Mouse (Mus musculus): ENCODE results near the gene Ank2. TPM values are rescaled to one million over a fixed set of nuclear protein-coding genes. Genes with fewer than 3 reads are reported as not detected.
"Not testable (repeated sequence)": the region's sequence is repeated elsewhere in the genome, so short reads cannot be mapped to it uniquely, and the experiment has no call there.

Ank2 gene
- total RNA-seq, 2 experiments from 2014 or later, result 56.9 to 95.8 TPM

DNA sequence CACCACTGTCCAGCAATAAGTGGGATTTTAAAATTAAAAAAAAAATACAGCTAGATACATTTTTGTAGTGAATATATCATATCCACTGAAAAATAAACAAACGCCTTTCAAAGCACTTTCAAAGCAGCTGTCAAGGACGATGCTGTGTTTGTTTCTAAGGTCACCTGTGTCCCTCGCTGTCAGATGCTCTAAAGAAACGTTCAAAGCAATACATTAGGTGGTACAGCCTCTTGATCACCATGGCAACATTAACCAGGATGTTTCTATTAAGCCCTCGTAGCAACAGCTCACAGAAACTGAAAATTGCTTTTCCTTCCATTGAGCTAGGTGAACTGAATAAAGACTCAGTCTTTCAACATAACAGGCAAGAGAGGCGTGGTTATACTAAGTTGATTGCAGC lies 17.5 kb downstream of the Ank2 start:
- DNase-seq, result no peak

DNA sequence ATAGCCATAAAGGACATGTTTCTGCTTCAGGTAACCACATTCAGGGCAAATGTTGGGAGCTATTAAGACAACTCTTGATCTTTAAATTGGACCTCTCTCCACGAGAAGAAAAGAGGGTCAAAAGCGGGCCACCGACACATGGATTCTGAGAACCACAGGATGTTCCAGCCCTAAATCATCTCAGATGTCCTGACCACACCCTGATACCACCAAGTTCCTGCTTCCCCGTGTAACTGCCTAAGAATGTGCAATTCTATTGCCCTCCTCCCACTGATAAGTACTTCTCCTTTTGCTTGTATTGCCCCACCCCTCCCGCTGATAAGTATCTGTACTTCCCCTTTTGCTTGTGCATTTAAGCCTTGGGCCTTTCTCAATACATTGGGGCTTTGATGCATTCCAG lies 18.8 kb downstream of the Ank2 start:
- DNase-seq, result not testable (repeated sequence)

DNA sequence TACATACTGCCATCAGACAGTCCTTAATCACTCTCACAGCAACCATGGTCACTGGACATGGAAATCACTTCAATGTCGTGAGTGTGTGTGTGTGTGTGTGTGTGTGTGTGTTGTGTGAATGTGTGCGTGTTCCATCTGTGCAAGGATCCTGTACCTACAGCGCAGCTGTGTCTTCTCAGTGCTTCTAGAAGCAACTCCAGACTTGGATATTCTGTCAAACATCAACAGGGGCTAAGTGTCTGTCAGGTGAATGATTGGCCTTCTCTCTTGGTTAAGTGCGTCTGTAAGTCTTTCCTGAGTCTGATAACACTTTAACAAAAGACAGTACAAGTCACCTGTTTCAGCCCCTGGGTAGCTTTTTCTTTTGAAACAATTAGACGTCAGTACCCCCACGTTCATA lies 25.0 kb downstream of the Ank2 start:
- DNase-seq, result no peak

DNA sequence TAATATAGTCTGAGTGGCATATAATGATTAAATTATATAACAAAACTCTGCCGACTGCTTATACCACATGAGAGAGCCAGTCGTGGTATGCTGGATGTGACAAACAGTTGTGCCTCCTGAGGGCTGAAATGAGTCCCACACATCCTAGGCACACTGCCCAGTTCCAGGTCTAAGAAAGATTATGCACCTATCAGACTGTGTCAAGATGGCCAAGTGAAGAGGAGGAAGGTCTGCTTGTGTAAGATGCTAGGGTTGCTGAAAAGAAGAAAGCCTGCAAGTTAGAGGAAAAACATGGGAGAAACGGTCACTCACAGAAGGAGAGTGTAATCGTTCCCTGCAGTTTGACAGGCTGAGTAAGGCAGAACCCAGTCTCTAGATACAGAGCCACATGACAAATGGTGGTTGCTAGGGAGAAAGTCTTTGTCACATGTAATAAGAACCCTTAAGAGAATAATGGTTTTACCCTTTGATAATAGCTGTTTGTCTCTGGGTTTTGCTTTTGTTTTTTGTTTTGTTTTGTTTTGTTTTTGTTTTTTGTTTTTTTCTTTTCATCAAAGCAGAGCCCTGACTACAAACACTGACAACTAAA lies 29.9 kb downstream of the Ank2 start:
- DNase-seq, result no peak

DNA sequence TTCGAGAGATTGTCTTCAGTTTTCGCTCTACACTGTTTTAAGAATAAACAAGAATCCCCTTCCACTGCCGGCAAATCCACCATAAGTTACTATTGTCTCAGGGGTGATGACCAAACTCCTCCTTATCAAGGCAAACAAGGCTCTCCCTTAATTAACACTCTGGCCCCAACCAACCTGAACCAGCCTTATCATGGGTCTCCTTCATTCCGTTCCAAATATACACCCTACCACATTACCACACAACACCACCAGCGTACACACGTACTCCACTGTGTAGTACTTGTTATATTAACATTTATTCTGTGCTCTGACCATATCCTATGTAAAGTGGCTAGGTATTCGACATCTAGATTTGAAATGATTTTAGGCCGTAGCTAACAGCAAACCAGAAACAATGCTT lies 30.6 kb downstream of the Ank2 start:
- DNase-seq, result no peak

DNA sequence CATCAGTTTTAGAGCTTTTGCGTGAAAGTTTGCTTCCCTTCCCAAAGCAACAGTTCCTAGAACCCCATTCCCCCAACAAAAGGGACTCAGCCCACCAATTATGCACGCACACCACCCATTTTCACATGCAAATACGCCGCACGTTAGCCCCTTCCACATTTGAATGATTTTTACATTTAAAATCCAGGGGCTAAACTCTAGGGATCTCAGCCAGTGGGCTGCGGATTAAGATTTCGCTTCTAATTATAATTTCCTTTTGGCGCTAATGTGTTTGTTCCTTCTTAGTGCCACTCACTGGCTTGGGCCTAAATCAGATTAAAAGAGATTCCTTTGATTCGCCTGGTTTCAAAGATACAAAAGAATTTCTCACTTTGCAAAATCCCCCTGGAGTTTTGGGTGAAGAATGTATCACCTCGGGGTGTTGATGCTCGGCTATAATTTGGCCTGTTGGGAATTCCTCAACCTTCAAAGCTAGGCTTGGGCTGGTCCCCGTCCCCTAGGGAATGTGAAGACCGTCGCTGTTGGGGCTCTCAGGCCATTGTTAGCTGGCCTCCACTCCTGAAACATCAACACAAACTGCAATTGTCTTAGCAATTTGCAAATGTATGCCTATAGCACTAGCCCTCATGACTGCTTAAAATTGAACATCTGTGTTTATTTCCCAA lies 35.2 kb downstream of the Ank2 start:
- no peak for DNase-seq

DNA sequence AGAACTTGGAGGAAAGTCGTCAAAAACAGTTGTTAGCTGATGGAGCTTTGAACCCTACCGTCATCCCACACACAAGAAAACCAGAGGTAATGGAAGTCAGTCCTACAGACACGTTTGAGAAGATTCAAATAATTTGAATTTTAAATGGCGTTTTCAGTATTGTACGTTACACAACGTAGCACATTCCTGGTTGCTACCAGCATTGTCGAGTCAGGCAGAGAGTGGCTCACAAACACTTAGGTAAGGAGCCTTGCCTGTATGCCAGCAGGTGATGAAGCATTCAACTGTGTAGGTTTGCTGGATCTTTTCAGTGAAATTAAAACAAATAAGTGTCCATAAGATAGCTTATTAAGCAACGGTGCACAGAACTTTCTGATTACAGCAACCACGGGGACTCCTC lies 36.0 kb downstream of the Ank2 start:
- no peak for DNase-seq

DNA sequence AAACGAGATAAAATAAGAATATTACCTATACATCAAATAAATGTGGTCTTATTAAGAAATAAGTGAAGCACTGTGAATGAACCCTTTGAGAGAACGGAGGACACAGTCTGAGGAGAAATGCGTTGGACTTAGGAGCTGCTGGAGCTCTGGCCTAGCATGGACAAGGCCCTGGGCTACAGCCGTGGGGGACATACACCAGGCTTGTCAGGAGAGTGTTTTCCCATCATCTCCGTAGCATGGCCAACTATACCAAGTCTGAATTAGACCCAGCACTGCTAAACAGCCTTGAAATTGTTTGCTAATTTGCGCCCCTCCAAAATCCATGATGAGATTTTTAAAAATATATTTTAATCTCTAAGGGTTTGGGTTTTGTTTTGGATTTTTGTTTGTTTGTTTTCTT lies 36.7 kb downstream of the Ank2 start:
- DNase-seq, result no peak

DNA sequence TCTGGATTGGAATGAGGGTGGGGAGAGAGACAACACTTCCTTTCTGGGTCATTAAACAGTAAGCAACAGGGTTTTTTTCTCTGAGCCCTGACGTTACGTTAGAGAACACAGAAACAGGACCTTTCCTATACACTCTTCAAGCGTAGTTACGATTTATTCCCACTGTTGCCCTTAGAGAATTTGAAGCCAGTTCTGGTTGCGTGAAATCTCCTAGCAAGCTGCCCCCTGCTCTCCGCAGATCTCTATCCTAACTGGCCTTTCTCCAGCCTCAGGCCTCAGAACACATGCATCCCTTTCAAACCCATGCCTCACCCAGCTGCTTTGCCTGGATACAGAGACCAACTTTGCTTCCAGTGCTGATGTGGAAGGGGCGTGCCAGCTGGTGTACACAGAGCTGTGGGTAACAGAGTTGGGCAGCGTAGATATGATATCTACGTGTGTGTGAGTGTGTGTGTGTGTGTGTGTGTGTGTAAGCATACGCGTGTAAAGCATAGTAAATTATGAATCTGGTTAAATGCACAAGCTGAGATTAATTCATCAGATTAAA lies 38.2 kb downstream of the Ank2 start:
- DNase-seq, result no peak

DNA sequence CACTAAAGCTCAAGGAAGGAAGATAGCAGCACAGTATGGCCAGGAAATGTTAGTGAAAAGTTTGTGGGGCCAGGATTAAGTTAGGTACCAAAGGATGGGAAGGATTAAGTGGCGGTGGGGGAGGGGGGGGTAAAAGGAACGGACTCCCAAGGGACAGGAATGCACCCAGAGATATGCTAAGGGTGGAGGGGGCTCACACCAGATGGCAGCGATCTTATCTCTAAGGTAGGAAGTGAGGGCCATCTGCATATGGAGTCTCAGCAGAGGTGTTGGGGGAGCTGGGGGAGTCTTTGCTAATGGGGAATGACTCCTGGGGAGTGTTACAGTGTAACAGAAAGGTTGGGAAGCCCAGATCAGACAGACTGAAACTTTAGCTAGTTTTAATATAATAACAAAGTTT lies 39.3 kb downstream of the Ank2 start:
- no peak for DNase-seq

DNA sequence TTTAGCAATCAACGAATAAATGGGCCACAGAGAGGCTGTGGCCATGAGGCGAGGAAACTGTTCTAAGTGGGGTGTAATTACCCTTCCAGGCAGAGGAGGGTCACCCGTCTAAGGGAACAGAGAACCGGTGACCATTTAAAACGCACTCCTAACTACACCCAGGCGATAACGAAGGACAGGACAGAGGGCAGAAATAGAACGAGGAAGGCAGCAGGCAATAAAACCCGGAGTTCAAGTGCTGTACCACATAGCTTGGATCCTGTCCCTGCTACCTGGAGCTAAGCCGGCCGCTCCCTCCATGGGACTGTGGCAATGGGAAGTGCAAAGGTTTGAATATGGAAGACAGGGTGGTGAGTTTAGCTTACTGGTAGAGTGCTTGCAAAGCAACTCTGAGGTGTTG lies 40.2 kb downstream of the Ank2 start:
- DNase-seq, result no peak

DNA sequence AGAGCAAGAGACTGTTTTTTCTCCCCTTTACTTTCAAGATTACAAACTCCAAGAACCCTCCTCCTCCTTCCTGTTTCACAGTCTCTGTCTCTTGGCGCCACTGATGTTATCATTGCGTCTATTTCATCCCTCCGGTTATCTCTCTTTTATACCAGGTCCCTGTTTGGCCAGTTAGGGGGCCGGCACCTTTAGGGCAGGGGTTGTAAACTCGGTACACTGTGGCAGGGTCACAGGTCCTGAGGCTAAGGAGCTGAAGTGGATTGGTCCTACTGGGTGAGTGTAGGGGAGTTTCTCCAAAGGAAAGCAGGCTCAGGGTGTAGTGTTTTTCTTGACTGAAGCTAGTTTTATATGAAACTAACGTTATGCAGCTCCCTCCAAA lies 40.7 kb downstream of the Ank2 start:
- DNase-seq, result no peak

DNA sequence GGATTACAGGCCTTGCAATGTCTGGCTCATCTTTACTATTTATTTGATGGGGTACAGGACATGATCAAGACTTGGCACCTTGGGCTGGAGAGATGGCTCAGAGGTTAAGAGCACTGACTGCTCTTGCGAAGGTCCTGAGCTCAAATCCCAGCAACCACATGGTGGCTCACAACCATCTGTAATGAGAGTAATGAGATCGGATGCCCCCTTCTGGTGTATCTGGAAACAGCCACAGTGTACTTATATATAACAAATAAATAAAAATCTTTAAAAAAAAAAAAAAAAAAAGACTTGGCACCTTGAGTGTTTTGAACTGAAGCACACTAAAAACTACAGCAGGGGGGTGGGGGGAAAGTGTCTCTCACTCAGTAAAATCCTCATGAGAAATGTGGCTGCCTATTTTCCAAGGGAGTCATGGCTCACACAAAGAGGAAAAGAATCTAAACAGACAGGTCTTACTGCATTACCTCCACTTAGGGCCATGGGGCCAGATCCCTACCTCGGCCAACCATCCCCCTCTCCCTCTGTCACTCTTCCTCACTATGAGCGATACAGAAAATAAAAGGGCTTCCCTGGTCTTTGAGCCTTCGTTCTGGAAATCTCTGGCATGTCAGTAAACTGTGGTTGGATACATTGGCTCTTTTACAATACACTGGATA lies 41.3 kb downstream of the Ank2 start:
- no peak for DNase-seq

DNA sequence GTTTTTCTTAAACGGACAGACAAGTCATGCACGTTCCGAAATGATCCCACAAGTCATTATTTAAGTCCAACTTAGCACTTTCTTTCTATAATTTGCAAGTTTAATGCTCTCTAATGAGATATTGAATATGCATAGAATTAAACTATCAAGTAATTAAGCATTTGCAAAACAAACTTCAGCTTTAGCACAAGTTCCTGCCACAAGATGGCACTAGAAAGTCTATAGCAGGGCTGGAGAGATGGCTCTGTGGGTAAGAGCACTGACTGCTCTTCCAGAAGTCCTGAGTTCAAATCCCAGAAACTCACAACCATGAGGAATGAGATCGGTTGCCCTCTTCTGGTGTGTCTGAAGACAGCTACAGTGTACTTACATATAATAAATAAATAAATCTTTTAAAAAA lies 45.4 kb downstream of the Ank2 start:
- peak; percentile 19 for DNase-seq

DNA sequence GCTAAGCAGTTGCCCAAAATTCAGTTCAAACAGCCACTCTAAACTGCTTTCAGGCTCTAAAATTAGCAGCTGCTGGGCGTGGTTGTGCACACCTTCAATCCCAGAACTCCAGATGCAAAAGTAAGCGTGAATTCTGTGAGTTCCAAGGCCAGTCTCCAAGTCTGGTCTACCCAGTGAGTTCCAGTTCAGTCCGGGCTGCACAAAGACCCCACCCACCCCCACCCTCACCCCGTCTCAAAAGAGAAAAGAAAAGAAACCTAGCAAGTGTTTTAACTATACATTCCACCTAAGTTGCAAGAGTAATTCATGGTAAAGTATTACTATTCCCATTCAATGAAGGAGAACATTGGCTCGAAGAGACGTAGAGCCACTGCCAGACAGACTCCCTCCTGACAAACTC lies 45.9 kb downstream of the Ank2 start:
- no peak for DNase-seq

DNA sequence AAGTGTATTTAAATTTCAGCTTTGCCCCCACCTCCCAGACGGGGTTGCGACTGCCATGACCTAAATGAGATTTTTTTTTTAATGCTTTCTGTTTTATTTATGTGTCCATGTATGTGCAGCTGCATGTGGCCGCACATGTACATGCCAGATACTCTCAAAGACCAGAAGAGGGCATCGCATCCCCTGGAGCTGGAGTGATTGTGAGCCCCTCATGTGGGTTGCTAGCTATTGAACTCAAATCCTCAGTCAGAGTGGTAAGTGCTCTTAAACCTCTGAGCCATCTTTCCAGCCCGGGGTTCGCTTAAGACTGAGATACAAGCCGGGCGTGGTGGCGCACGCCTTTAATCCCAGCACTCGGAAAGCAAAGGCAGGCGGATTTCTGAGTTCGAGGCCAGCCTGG lies 46.9 kb downstream of the Ank2 start:
- DNase-seq, result no peak

DNA sequence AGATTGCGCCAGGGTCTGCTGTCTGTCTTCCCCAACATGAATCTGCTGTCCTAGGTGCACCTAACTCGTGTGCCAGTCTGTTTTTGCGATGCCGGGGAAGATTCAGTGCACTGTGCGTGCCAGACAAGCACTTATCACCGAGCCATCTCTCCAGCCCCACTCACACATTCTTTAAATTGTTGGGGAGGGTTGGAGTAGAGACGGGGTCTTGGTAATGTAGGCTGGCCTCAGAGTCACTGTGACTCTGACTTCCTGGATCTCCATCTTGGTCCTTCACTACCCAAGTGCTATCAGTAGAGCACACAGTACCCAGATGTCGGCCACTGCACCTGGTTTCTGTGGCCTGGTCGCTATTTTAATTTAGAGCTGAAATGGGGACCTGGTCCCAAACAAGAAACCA lies 47.4 kb downstream of the Ank2 start:
- DNase-seq, result no peak

DNA sequence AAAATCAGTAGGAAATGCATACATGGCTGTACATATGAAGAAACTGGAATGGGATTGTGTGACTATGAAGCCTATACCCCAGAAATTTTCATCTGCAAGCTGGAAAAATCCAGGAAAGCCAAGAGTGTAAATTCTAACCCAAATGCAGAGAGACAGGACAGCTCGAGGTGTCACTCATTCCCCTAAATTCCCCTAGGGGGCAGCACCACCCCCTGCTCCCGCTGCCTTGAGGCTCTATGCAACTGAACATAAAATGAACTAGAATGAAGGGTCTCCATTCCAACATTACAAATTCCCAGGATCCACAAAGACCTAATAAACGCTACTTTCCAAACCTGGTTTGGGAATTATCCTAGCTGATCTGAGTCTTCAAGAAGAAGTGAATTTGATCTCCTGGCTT lies 48.1 kb downstream of the Ank2 start:
- peak; percentile 59 for DNase-seq

DNA sequence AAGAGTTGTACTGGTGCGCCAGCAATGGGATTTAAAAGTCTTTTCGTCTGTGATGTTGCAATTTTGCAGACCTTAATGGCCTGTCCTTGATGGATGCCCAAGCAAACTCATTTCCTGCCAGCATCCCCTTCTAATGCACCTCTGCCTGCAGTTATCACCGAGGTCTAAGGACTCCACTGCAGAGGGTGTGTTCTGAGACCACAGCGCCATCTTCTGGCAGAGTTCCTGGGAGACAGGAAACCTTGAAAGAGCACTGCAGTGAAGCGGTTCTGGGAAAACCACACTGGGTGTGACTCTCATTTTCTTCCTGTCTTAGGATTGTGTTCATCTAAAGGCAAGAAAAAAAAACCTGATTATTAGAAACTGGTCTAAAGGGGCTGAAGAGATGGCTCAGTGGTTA lies 53.0 kb downstream of the Ank2 start:
- peak; percentile 81 for DNase-seq

DNA sequence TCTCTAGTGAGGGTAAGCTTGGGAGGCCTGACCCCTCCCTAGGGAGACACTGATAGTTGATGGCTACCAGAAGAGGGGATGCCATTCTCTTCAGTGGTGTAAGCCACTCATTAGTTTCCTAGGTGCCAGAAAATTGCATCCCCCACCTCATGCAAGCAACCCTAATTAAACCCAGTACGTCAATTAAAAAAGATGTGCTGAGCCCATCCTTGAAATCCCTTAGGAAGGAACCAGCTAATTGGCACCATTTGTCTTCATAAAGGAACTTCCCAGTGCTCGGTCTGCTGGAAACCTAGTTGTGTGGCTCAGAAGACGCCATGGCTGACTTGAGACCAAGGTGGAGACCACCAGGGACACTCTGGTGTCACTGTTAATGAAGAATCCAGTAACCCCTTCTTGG lies 65.9 kb downstream of the Ank2 start:
- DNase-seq, result no peak

DNA sequence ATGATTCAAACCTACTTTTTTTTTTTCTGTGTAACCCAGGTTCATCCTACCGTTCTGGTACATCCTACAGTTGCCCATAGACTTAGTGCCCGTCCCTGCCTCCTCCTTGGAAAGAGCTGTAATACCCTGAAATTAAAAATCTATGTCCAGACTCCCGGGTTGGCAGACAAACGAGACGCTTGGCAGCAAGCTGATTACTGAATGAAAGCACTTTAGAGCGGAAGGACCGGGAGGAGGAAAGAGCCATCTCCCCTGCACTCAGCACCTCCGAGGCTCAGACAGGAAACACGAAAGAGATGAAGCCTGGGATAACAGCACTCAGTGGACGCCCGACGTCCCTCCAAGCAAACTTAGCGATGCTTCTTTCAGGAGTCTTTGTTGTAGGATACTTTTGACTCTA lies 69.3 kb downstream of the Ank2 start:
- no peak for DNase-seq

DNA sequence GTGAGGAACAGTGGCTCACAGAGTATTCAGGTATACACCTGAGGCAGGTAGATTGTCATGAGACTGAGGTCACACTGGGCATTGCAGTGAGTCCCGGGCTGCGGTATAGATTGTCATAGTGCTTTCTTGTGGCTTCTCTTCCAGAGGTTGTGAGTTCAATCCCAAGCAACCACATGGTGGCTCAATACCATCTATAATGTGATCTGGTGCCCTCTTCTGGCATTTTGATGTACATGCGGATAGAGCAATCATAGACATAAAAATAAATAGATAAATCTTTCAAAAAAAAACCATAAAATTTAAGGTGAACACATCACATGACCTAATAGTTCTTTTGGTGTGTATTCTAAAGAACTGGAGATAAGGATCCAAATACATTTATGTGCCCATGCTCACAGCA lies 70.6 kb downstream of the Ank2 start:
- DNase-seq, result no peak

DNA sequence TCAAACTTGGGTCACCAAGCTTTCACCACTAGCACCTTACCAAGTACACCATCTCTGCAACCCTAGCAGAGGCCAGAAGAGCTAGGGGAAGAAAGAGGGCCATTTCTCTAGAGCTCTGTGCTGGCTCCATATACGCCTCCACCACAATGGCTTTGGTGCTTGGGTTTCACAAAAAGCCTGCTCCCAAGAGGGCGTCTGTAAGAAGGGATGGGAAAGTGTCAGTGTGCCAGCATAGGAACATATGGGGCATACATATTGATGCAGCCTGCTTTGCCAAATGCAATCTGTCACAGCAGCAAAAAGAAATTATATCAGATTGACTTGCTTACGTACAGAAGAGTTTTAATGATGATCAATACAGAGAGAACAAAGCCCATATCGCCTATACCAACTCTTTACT lies 82.2 kb downstream of the Ank2 start:
- no peak for DNase-seq

DNA sequence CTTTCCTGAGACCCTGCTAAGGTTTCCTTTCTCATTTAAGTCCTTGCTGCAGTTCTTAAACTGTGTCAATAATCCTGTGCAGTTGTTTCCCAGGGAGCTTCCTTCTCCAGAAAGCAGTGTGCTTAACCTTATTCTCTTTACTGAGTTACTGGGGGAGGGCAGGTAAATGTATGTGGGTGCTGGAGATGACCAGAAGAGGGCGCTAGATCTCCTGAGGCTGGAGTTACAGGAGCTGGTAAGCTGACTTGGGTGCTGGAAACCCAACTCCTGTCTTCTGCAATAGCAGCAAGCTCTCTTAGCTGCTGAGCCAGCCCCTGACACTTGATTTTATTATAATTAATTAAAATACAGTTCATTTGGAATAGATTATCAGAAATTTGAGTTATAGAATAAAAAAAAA lies 84.7 kb downstream of the Ank2 start:
- DNase-seq, result no peak
